Mouse (Mus musculus) megakaryocyte, adult 5-6 weeks (primary cell): ENCODE results near the gene Scamp3. TPM values are rescaled to one million over a fixed set of nuclear protein-coding genes. Genes with fewer than 3 reads are reported as not detected.
A peak's percentile ranks its signal among the peaks of the same experiment; 100 is the strongest.
"Not testable (repeated sequence)": the region's sequence is repeated elsewhere in the genome, so short reads cannot be mapped to it uniquely, and the experiment has no call there.

Source experiments
- ATAC-seq: 2 replicates; pipeline ENCODE4 v1.8.0; 2016; ENCODE audit warnings: mild to moderate bottlenecking, inconsistent platforms; ENCODE audit not compliant: poor library complexity, severe bottlenecking
- total RNA-seq, 2 experiments: library from RNA; stranded (forward) in 1 of 2; stranded (reverse) in 1 of 2; fragments of 153-499, 151-499 nt in 1 of 2; fragments of 221-1000, 200-1000 nt in 1 of 2; gene quantifications; 2 replicates each; pipeline versions ENCODE4 v1.2.3 to v1.2.4; 2015 to 2017

Gene Scamp3
- total RNA-seq (2015), result 43.0 and 52.9 TPM in 2 replicates
- 17.9 and 18.1 TPM in 2 replicates for total RNA-seq (2017)

- peak; percentile 95 for ATAC-seq
These were observed at the start of gene Scamp3 for GRCm38 (mm10) chr3:89177242-89178106. Gene Scamp3, plus strand, starts transcription at chr3:89177473.

- ATAC-seq, result no peak
These were observed 47.4 kb upstream of the Scamp3 start for GRCm38 (mm10) chr3:89129908-89130307.

GRCm38 (mm10) chr3:89131816-89132215, 45.5 kb upstream of the Scamp3 start:
- no peak for ATAC-seq

GRCm38 (mm10) chr3:89132285-89133062, 44.8 kb upstream of the Scamp3 start:
- ATAC-seq, result peak; percentile 52

DNA sequence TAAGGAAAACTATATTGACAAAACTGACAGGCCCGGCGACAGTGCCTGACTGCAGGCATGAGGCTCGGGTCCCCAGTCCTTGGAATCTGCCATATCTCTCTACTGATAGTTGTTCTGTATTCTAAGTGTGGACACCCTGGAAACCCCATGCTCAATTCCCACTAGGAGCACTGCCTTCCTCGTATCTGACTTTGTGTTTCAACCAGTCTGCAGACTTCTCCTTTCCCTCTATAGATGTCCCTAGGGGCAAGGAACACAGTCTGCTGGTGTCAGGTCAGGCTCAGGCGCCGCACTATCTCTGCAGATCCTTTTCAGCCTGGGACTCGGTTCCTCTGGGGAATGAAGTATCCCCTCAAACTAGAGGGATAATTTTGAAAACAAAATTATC, 44.2 kb upstream of the Scamp3 start:
- no peak for ATAC-seq

DNA sequence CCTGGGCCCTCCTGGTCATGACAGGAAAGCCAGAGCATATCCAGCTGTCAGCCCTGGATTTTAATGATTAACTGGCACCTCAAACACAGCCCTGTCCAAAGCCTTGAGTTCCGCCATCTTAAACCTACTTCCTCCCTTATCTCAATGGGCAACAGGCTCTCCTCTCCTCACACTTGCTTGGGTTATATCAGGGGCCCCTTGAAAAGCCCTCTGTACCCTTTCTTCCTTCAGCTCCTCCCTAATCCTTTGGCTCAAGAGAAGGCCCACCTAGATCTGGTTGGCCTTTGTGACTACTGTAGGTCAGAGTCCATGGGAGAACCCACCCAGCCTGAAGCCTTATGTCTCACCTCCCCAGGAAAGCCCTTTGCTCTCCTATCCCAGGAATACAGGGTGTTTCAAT, 43.5 kb upstream of the Scamp3 start:
- no peak for ATAC-seq

- no peak for ATAC-seq
These were observed 41.3 kb upstream of the Scamp3 start, which contains the start of gene Pklr for GRCm38 (mm10) chr3:89135958-89136357. Gene Pklr, plus strand, starts transcription at chr3:89136142.

GRCm38 (mm10) chr3:89136365-89136764, 40.9 kb upstream of the Scamp3 start:
- no peak for ATAC-seq

DNA sequence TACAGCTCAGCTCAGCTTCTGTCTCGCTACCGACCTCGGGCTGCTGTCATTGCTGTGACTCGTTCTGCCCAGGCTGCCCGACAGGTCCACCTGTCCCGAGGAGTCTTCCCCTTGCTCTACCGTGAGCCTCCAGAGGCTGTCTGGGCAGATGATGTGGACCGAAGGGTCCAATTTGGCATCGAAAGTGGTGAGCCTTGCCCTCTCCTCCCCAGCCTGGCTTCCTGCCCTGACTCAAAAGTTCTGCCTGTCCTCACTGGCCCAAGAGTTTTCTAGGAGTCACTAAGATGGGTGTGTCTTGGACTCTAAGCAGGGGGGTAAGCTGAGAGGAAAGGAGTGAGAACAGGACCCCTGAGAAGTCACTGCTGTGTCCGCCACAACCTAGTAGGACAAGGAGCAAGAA, 32.5 kb upstream of the Scamp3 start:
- ATAC-seq, result no peak

- no peak for ATAC-seq
These were observed 31.7 kb upstream of the Scamp3 start for GRCm38 (mm10) chr3:89145566-89145965.

DNA sequence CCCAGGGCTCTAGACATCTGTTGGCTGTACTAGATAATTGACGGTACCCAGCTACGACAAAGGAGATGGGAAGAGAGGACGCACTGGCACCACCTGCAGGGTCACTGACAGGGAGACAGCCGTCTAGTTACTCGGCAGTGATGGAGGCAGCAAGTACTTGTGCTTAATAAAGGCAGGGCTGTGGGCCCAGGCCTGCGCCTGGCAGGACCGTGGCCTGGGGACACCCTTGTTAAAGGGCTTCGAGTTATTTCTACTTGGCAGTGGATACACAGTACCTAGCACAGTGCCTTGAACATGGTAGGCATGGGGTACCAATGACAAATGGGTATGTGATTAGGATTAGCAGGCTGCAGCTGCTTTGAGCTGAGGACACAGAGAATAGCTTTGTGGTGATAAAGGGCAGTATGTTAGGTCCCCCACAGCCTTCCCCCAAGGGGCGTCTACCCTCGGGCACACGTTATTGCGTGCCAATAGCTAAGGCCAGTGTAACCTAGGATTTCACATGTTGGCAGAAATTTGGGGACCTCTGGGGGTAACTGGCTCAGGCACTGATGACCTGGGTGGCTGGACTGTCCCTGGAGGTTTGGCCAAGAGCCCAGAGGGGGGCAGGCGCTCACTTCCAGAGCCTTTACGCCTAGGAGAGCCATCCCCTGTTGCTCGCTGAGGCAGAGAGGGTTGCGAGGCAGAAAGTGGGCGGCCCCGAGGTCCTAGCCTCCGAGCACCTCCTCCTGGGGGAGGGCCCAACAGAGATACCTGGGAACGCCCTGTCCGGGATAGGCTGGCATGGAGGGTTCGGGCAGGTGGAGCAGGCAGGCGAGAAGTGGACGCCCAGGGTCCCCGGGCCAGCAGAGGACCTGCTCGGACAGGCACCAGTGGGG, 29.9 kb upstream of the Scamp3 start:
- no peak; the same call in 1 of the 2 replicates for ATAC-seq

- ATAC-seq, result no peak
These were observed 29.3 kb upstream of the Scamp3 start for GRCm38 (mm10) chr3:89147979-89148311.

DNA sequence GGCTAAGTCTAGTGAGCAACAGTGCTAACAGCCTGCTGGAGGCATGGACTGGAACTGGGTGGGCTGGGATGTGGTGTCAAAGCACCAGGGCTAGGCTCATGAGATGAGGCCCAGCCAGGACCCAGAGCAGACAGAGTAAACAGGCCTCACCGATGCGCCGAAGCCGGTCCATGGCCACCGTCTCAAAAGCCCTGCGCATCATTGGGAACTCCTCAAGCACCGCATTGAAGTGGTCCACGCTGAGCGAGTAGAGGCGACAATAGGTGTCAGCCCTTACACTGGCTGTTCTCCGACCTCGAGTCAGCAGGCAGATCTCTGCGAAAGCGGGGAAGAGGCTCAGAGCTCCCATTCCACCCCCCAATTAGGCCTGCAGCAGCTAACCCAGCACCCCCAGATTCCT, 28.7 kb upstream of the Scamp3 start:
- no peak for ATAC-seq

DNA sequence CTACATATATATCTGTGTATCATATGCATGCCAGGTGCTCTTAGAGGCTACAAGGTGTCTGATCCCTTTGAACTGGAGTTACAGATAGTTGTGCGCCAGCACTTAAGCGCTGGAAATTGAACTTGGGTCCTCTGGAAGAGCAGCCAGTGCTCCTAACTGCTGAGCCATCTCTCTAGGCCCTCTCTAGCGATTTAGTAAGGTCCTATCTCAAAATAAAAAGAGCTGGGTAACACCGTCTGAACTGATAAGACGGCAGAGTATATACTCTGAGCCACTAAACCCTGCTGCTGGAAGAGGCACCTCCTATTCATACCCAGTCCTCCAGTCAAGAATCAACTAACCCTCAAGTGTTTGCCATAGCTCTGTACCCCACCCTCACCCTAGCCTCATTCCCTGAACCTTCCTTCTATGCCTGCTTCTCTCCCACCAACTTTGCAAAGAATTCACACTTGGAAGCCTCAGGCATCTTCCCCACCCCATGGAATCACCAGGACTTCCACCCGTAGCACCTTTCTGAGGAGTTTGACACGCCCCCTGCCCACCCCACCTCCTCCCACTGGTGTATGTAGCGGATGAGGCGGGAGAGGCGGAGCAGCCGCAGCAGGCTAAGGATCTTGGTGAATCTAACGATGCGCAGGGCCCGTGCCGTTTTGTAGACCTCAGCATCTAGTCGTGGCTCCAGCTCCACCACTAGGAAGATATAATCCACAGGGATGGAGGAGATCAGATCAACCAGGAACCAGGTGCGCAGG, 25.0 kb upstream of the Scamp3 start:
- no peak for ATAC-seq

DNA sequence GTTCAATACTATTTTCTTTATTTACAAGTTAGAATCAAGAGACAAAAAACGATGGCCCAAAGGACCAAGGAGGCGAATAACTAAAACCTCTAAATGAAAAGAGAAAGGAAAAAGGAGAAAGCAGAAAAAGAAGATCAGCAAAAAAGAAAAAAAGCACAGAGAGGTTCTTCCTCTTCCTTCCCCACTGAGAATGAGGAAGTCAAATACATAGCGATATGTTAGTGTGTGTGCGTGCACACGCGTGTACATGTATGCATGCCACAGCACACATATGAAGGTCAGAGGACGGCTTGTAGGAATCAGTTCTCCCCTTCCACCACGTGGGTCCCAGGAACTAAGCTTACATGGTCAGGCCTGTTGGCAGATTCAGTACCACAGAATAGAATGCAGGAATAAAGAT, 20.3 kb upstream of the Scamp3 start:
- ATAC-seq, result peak; percentile 41; the same call in 1 of the 2 replicates

DNA sequence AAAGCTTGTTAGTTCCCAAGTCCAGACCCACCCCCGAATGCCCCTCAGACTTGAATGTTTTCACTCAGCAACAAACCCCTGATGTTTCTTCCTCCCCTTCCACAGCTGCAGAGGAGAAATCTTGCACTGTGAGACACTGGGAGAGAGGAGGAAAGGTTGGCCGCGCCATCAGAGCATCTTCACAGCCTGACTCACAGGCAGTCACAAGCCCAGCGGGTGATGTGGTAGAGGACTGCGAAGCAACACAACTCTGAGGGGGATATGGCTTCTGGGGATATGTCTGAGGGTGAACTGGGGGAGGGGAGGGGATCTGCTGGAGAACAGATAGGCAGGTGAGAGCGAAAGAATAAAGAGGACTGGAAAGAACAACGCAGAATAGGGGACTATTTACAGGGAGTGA, 18.6 kb upstream of the Scamp3 start:
- ATAC-seq, result no peak

DNA sequence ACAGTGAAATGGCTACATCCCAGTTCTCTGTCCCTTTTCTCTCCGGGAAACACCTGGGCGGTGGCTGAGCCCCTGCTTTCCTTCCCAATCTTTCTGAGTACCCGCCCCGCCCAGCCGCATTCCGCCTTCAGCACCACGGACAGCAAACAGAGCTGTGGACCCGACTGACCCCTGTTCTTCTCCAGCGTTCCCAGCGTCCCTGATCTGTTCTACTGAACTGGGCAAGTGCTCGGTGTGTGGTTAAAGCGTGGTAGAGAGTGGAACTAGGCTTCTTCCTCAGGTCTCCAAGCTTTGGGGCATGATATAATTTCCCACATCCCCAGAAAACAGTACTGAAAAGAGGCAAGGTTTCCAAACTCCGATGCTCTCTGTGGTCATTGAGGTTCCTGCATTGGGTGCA, 18.1 kb upstream of the Scamp3 start:
- ATAC-seq, result no peak

DNA sequence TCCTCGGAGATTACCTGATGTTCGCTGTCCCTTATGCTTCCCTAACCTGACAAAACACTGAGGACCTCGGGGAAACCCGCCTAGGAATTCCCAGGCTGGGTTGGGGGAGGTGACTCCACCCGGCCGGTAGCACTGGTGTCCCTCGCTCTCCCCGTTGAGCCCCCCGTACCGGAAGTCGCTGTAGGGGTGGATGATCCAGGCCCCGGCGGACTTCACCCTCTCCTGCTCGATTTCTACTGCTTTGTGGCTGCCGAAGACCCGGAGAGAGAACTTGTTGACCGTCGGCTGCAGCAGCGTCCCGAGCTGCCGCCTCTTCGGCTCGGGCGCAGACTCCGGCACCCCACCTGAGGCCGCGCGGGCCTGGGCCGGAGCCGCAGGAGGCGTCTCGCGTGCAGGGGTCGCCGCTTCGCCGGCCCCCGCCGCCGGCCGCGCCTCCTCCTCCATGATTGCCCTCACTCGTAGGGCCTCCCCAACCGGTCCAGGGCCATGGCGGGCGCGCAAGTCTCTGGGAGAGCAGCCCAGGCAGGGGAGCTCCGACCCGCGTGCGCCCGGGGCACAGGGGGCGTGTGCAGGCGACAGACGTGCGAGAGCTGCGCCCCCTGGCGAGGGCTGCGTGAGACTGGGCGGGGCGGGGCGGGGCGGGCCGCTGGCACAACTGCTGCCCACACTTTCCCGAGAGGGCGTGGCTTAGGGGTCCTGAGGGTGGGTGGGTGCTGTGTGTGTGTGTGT, 17.5 kb upstream of the Scamp3 start, which contains the start of gene Hcn3:
Gene Hcn3, minus strand, starts transcription at position 581 of the 729 bp plus-strand sequence.
- peak; percentile 58 for ATAC-seq

DNA sequence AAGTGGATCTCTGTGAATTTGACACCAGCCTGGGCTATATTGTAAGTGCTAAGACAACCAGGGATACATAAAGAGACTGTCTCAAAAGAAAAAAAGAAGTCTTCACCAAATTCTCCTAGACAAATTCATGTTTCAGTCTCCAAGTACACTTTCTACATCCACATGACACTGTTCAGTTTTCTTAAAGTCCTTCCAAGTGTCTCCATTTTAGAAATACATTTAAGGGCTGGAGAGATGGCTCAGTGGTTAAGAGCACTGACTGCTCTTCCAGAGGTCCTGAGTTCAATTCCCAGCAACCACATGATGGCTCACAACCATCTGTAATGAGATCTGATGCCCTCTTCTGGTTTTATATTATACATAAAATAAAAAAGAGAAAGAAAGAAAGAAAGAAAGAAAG, 16.1 kb upstream of the Scamp3 start:
- ATAC-seq, result not testable (repeated sequence)
